Mouse (Mus musculus) liver, embryonic 12.5 days (tissue): ENCODE measurements at regions not wholly inside any gene's neighbourhood (a gene's known extent, or its start where the extent isn't known, plus 50 kb on each side); places are given as distances from the start of the nearest gene placed in this dataset.

Source experiments
- ATAC-seq: fragments of 200-750 bp; cut with Nextera tagmentation; 2 replicates; pipeline ENCODE4 v1.8.0; 2017; ENCODE audit warnings: moderate number of reproducible peaks, mild to moderate bottlenecking, moderate library complexity
- H3K27ac ChIP-seq: fragments of 300-500 bp; sonication (generic); 2 replicates; pipeline ENCODE4 v1.5.1; 2016; ENCODE audit warnings: mild to moderate bottlenecking
- H3K27me3 ChIP-seq: fragments of 300-500 bp; sonication (generic); replicated peaks from 2 replicates; pipeline ENCODE4 v1.6.1; 2016; ENCODE audit warnings: mild to moderate bottlenecking, moderate library complexity
- H3K36me3 ChIP-seq: fragments of 300-500 bp; sonication (generic); 2 replicates; pipeline ENCODE4 v1.6.1; 2016; ENCODE audit warnings: mild to moderate bottlenecking, moderate library complexity
- H3K4me1 ChIP-seq: fragments of 300-500 bp; sonication (generic); 2 replicates; pipeline ENCODE4 v1.6.1; 2016
- H3K4me2 ChIP-seq: fragments of 300-500 bp; sonication (generic); 2 replicates; pipeline ENCODE4 v1.6.1; 2016; ENCODE audit warnings: mild to moderate bottlenecking, moderate library complexity
- H3K4me3 ChIP-seq: fragments of 300-500 bp; sonication (generic); 2 replicates; pipeline ENCODE4 v1.5.1; 2016; ENCODE audit warnings: mild to moderate bottlenecking, moderate library complexity
- H3K9ac ChIP-seq: fragments of 300-500 bp; sonication (generic); 2 replicates; pipeline ENCODE4 v1.6.1; 2016; ENCODE audit warnings: mild to moderate bottlenecking, moderate library complexity
- H3K9me3 ChIP-seq: fragments of 300-500 bp; sonication (generic); replicated peaks from 2 replicates; pipeline ENCODE4 v1.6.1; 2016; ENCODE audit warnings: mild to moderate bottlenecking, moderate library complexity
- WGBS: fragments of 180-500 bp; shearing (Covaris S2); methylation state at CpG from one replicate; pipeline ENCODE4 v1.1.7; 2016; ENCODE audit not compliant: insufficient replicate concordance; 5-methylcytosine and 5-hydroxymethylcytosine counted together

GRCm38 (mm10) chr8:26805371-26805821 lies 171.7 kb upstream of the Zfp703 start:
- no peak overlapping the region for H3K27ac ChIP-seq
- H3K9me3 ChIP-seq = no peaks in the 10 kb centered on the region
- peaks cover 9% of the 10 kb centered on the region for H3K4me1 ChIP-seq
- no peak overlapping the region for H3K4me3 ChIP-seq
- ATAC-seq = no peak
- 35% methylated on average over 6 of the region's 6 CpGs for WGBS
- H3K4me2 ChIP-seq = no peak overlapping the region
- H3K27me3 ChIP-seq = no peaks in the 10 kb centered on the region; the same call in 1 of the 2 replicates
- no peak overlapping the region for H3K9ac ChIP-seq
- H3K36me3 ChIP-seq = no peaks in the 10 kb centered on the region

GRCm38 (mm10) chr8:26808111-26808651 lies 168.9 kb upstream of the Zfp703 start:
- no peaks in the 10 kb centered on the region for H3K9me3 ChIP-seq
- H3K4me3 ChIP-seq = no peak overlapping the region
- ATAC-seq = no peak
- no peaks in the 10 kb centered on the region; the same call in 1 of the 2 replicates for H3K27me3 ChIP-seq
- no peak overlapping the region for H3K27ac ChIP-seq
- H3K4me2 ChIP-seq = no peak overlapping the region
- H3K36me3 ChIP-seq = no peaks in the 10 kb centered on the region
- H3K4me1 ChIP-seq = peaks cover 9% of the 10 kb centered on the region
- 34% methylated on average over 11 of the region's 11 CpGs for WGBS
- no peak overlapping the region for H3K9ac ChIP-seq

GRCm38 (mm10) chr8:26808771-26809170 lies 168.4 kb upstream of the Zfp703 start:
- Histone ChIP-seq H3K4me2 (no peak overlapping the region), H3K27ac (no peak overlapping the region), H3K4me3 (no peak overlapping the region), H3K4me1 (peaks cover 9% of the 10 kb centered on the region), H3K36me3 (no peaks in the 10 kb centered on the region), H3K9me3 (no peaks in the 10 kb centered on the region), H3K27me3 (no peaks in the 10 kb centered on the region; the same call in 1 of the 2 replicates), H3K9ac (no peak overlapping the region)
- 42% methylated on average over 3 of the region's 3 CpGs for WGBS
- ATAC-seq = no peak

GRCm38 (mm10) chr8:26809943-26810342 lies 167.2 kb upstream of the Zfp703 start:
- Histone ChIP-seq H3K4me2 (no peak overlapping the region), H3K4me3 (no peak overlapping the region), H3K9ac (no peak overlapping the region), H3K9me3 (no peaks in the 10 kb centered on the region), H3K36me3 (no peaks in the 10 kb centered on the region), H3K27me3 (no peaks in the 10 kb centered on the region), H3K27ac (no peak overlapping the region), H3K4me1 (peaks cover 9% of the 10 kb centered on the region)
- no peak for ATAC-seq
- 76% methylated on average over 7 of the region's 7 CpGs for WGBS

- WGBS = 79% methylated on average over 12 of the region's 12 CpGs
- H3K4me3 ChIP-seq = no peak overlapping the region
- H3K9ac ChIP-seq = no peak overlapping the region
- no peaks in the 10 kb centered on the region for H3K9me3 ChIP-seq
- ATAC-seq = no peak
- H3K27me3 ChIP-seq = no peaks in the 10 kb centered on the region
- no peak overlapping the region for H3K4me2 ChIP-seq
- H3K36me3 ChIP-seq = no peaks in the 10 kb centered on the region
- H3K27ac ChIP-seq = no peak overlapping the region
- H3K4me1 ChIP-seq = peaks cover 9% of the 10 kb centered on the region
These were observed 165.4 kb upstream of the Zfp703 start for GRCm38 (mm10) chr8:26811533-26812236.

GRCm38 (mm10) chr8:26813198-26813815 lies 163.8 kb upstream of the Zfp703 start:
- H3K9me3 ChIP-seq = no peaks in the 10 kb centered on the region
- no peaks in the 10 kb centered on the region for H3K27me3 ChIP-seq
- H3K4me2 ChIP-seq = no peak overlapping the region
- no peak overlapping the region for H3K9ac ChIP-seq
- no peak overlapping the region for H3K4me3 ChIP-seq
- WGBS = 69% methylated on average over 9 of the region's 9 CpGs
- ATAC-seq = no peak
- H3K27ac ChIP-seq = no peak overlapping the region
- no peaks in the 10 kb centered on the region for H3K36me3 ChIP-seq
- peaks cover 3% of the 10 kb centered on the region; the same call in 1 of the 2 replicates for H3K4me1 ChIP-seq

- Histone ChIP-seq H3K4me2 (no peak overlapping the region), H3K27ac (no peak overlapping the region), H3K27me3 (no peaks in the 10 kb centered on the region), H3K9ac (no peak overlapping the region), H3K36me3 (no peaks in the 10 kb centered on the region), H3K4me3 (no peak overlapping the region), H3K4me1 (no peaks in the 10 kb centered on the region), H3K9me3 (no peaks in the 10 kb centered on the region)
- WGBS = 77% methylated on average over 15 of the region's 15 CpGs
- no peak for ATAC-seq
These were observed 162.0 kb upstream of the Zfp703 start for GRCm38 (mm10) chr8:26815020-26815584.

- 69% methylated on average over 7 of the region's 7 CpGs for WGBS
- no peaks in the 10 kb centered on the region for H3K27me3 ChIP-seq
- no peak overlapping the region for H3K27ac ChIP-seq
- ATAC-seq = no peak
- H3K9ac ChIP-seq = no peak overlapping the region
- H3K4me2 ChIP-seq = no peak overlapping the region
- H3K36me3 ChIP-seq = no peaks in the 10 kb centered on the region
- H3K4me1 ChIP-seq = no peaks in the 10 kb centered on the region
- H3K4me3 ChIP-seq = no peak overlapping the region
- no peaks in the 10 kb centered on the region for H3K9me3 ChIP-seq
These were observed 160.1 kb upstream of the Zfp703 start for GRCm38 (mm10) chr8:26816977-26817376.

GRCm38 (mm10) chr8:26824189-26824941 lies 152.8 kb upstream of the Zfp703 start:
- no peak overlapping the region for H3K9ac ChIP-seq
- no peak for ATAC-seq
- no peaks in the 10 kb centered on the region for H3K27me3 ChIP-seq
- 62% methylated on average over 8 of the region's 8 CpGs for WGBS
- no peak overlapping the region for H3K4me3 ChIP-seq
- no peaks in the 10 kb centered on the region for H3K36me3 ChIP-seq
- no peak overlapping the region for H3K4me2 ChIP-seq
- H3K9me3 ChIP-seq = no peaks in the 10 kb centered on the region
- H3K27ac ChIP-seq = no peak overlapping the region
- no peaks in the 10 kb centered on the region for H3K4me1 ChIP-seq

GRCm38 (mm10) chr8:26828311-26828909 lies 148.7 kb upstream of the Zfp703 start:
- Histone ChIP-seq H3K4me2 (no peak overlapping the region), H3K9ac (no peak overlapping the region), H3K36me3 (no peaks in the 10 kb centered on the region), H3K9me3 (no peaks in the 10 kb centered on the region), H3K27me3 (no peaks in the 10 kb centered on the region), H3K4me1 (no peaks in the 10 kb centered on the region), H3K27ac (no peak overlapping the region), H3K4me3 (no peak overlapping the region)
- no peak for ATAC-seq
- WGBS = 40% methylated on average over 10 of the region's 10 CpGs

- no peaks in the 10 kb centered on the region for H3K4me1 ChIP-seq
- H3K27me3 ChIP-seq = no peaks in the 10 kb centered on the region
- 56% methylated on average over 4 of the region's 4 CpGs for WGBS
- no peak overlapping the region for H3K4me3 ChIP-seq
- H3K4me2 ChIP-seq = no peak overlapping the region
- no peak for ATAC-seq
- H3K27ac ChIP-seq = no peak overlapping the region
- H3K9me3 ChIP-seq = no peaks in the 10 kb centered on the region
- H3K36me3 ChIP-seq = no peaks in the 10 kb centered on the region
- H3K9ac ChIP-seq = no peak overlapping the region
These were observed 147.8 kb upstream of the Zfp703 start for GRCm38 (mm10) chr8:26829313-26829712.
